ENCODE assay signal across 7 mouse cellular contexts in the genomic region with DNA sequence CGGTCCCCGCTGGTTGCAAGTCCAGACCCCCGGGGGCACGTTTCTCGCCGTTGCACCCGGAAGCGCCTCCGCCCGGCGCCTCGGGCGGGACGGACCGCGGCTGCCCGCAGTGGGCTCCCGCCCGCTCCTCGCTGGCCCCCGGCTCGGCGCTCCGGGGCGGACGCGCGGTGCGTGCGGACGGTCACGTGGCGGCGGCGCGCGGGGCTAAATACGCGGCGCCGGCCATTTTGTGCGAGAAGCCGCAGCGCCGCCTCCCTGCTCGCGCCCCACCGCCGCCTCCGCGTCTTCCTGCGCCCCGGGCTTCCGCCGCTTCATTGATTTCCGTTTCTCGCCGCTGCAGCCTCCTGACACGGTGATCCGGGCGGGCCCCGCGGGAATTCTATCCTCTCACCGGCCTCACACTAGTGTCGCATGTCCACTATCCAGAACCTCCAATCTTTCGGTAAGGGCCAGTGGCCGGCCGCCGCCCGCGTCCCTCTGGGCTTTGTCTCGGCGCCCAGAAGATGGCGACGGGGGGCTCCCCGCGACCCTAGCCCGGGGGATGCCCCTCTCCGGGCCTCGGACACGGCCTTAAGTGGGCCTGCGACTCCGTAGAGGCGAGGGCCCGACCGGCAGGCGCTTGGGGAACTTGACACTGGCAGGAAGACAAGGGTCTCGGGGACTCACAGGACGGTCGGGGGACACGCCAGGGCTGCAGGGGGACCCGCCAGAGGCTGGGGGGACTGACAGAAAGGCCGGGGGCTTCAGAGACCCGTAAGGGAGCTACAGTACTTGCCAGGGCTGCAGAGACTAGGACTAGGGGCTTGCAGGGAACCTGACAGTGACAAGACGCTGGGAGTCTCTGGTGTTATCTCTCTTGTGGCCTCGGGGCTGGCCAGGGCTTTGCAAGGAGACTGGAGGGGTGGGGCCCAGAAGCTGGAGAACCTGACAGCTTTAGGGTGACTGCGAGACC. TPM values are rescaled to one million over a fixed set of nuclear protein-coding genes. Genes with fewer than 3 reads are reported as not detected.
DNase-seq lines count a peak whose midpoint lies in the region; ATAC-seq lines count a peak whose summit lies in the region.

No protein-coding gene starts in this region.

- H3K27me3 ChIP-seq in midbrain, embryonic 11.5 days (ENCODE audit: control insufficient read depth, insufficient read depth, low read length): no peaks in the 10 kb centered on the region

- H3K27ac ChIP-seq in midbrain, embryonic 11.5 days (ENCODE audit: low read depth, low read length): peak overlapping the region; percentile 81

- H3K4me1 ChIP-seq in midbrain, embryonic 11.5 days (ENCODE audit: control insufficient read depth, insufficient read depth, low read length): peaks cover 11% of the 10 kb centered on the region

- peak overlapping the region; percentile 87 for H3K4me2 ChIP-seq in midbrain, embryonic 11.5 days

- intact Hi-C loops in left cerebral cortex, postnatal 4 days (cut with DNase I): no loop called here

- peak overlapping the region; percentile 100 for H3K9ac ChIP-seq in midbrain, embryonic 11.5 days (ENCODE audit: low read length)

- peak; percentile 71 for ATAC-seq in granulocyte monocyte progenitor cell, adult 5-6 weeks (replicated peaks; ENCODE audit: poor library complexity, severe bottlenecking)
- peak; percentile 86 for ATAC-seq in midbrain, embryonic 11.5 days (ENCODE audit: low FRiP score)

- no peaks in the 10 kb centered on the region for H3K9me3 ChIP-seq in midbrain, embryonic 11.5 days (ENCODE audit: control insufficient read depth, low read length)

- H3K36me3 ChIP-seq in midbrain, embryonic 11.5 days (ENCODE audit: control insufficient read depth, insufficient read depth, low read length): peaks cover 13% of the 10 kb centered on the region

- WGBS in midbrain, embryonic 11.5 days: under 1% methylated on average over 96 of the region's 97 CpGs

- DNase-seq in adrenal gland, adult 2 months: peak; percentile 87
- peak; percentile 54 for DNase-seq in embryo, embryonic 11.5 days (ENCODE audit: low read depth, low spot score)
- DNase-seq in kidney, adult 11 months: peak; percentile 65
- DNase-seq in left cerebral cortex, postnatal 4 days: peak; percentile 77
- peak; percentile 97 for DNase-seq in midbrain, embryonic 11.5 days (ENCODE audit: low spot score, missing footprints)
- peak; percentile 69 for DNase-seq in skeletal muscle tissue, adult 2 months (ENCODE audit: low read depth, low spot score)

- peak overlapping the region; percentile 99 for H3K4me3 ChIP-seq in midbrain, embryonic 11.5 days (ENCODE audit: low read depth, low read length)

RNA-seq across cellular contexts. Expression of a gene that starts 0.6 kb away (rescaled TPM):
- 10 to 100 TPM; 55.4 to 59.7 TPM for total RNA-seq in adrenal gland, adult 2 months (2021)
- polyA plus RNA-seq in adrenal gland, adult 2 months (2012; rRNA removed): 105 and 114 TPM in 2 replicates
- 75.6 and 84.1 TPM in 2 replicates for total RNA-seq in granulocyte monocyte progenitor cell, adult 5-6 weeks (2014; fragmentation: Nextera tagmentation)
- 108 and 134 TPM in 2 replicates for total RNA-seq in granulocyte monocyte progenitor cell, adult 5-6 weeks (2017)
- total RNA-seq in left cerebral cortex, postnatal 4 days (2021): 100 to 1,000 TPM; 229 to 238 TPM
- 291 and 296 TPM in 2 replicates for polyA plus RNA-seq in midbrain, embryonic 11.5 days (2014; fragmentation: Nextera tagmentation; extraction: Ambion mirVana)

RNA-seq across cellular contexts. Expression of a gene that starts 46.9 kb away (rescaled TPM):
- 1 to 10 TPM in 1 of 2 experiments, under 1 TPM in 1; 0.66 to 2.9 TPM for total RNA-seq in adrenal gland, adult 2 months (2021)
- 7.8 and 13.3 TPM in 2 replicates for polyA plus RNA-seq in adrenal gland, adult 2 months (2012; rRNA removed)
- not detected in 2 replicates for total RNA-seq in granulocyte monocyte progenitor cell, adult 5-6 weeks (2014; fragmentation: Nextera tagmentation)
- not detected in 2 replicates for total RNA-seq in granulocyte monocyte progenitor cell, adult 5-6 weeks (2017)
- 1 to 10 TPM; 5.4 to 5.6 TPM for total RNA-seq in left cerebral cortex, postnatal 4 days (2021)
- polyA plus RNA-seq in midbrain, embryonic 11.5 days (2014; fragmentation: Nextera tagmentation; extraction: Ambion mirVana): 0.21 and 0.25 TPM in 2 replicates

Comparison
In these comparisons a context has a peak if more than half of its experiments do, and no peak if none do; other contexts are left out.
1. Peak in every context shown above with its lines: DNase-seq, ATAC-seq, H3K4me3 ChIP-seq and H3K27ac ChIP-seq.